8 mouse cellular contexts compared by ENCODE assay signal in genomic region chr1:164316697-164317096, GRCm38 (mm10). TPM values are rescaled to one million over a fixed set of nuclear protein-coding genes. Genes with fewer than 3 reads are reported as not detected.
A peak's percentile ranks its signal among the peaks of the same experiment; 100 is the strongest.
DNase-seq lines count a peak whose midpoint lies in the region; ATAC-seq and TF ChIP-seq lines count a peak whose summit lies in the region.

No protein-coding gene starts in this region.

- intact Hi-C loops in heart, adult 2 months (cut with DNase I) = loop anchor here (1.0 to 5.0 kb wide), 2 partner anchors 586 to 804 kb away; no protein-coding TSS in a partner anchor
- intact Hi-C loops in heart, postnatal 10 days (cut with DNase I) = loop anchor here (1.0 to 2.0 kb wide), 2 partner anchors 588 to 804 kb away; no protein-coding TSS in a partner anchor

- TF ChIP-seq EP300 in heart, adult 2 months (IDR thresholded peaks at IDR 0.05; ENCODE audit: insufficient read depth, low read depth, low read length) = no peak

- no peak overlapping the region for H3K4me2 ChIP-seq in heart, embryonic 11.5 days
- no peak overlapping the region for H3K4me2 ChIP-seq in midbrain, embryonic 11.5 days

- no peak for TF ChIP-seq POLR2A in heart, adult 2 months (IDR thresholded peaks at IDR 0.05; ENCODE audit: insufficient read depth, low read depth, low read length)

- DNase-seq in heart, adult 2 months = peak; percentile 56 to 73
- DNase-seq in adrenal gland, postnatal 14 days = peak; percentile 82
- DNase-seq in embryo, embryonic 9.5 days (ENCODE audit: extremely low spot score) = peak; percentile 71
- DNase-seq in heart, postnatal 10 days = peak; percentile 69 to 88
- peak; percentile 79 to 81 for DNase-seq in layer of hippocampus, postnatal 36 days
- DNase-seq in midbrain, embryonic 11.5 days (ENCODE audit: low spot score, missing footprints) = peak; percentile 98
- peak; percentile 57 for DNase-seq in spleen, adult 12 weeks (ENCODE audit: low spot score)

- no peaks in the 10 kb centered on the region for H3K79me2 ChIP-seq in heart, adult 2 months (replicated peaks; ENCODE audit: control insufficient read depth, insufficient read depth, low read length)

- WGBS in heart, adult 2 months = 23% methylated on average over 3 of the region's 3 CpGs
- 29% methylated on average over 3 of the region's 3 CpGs for WGBS in heart, embryonic 11.5 days (ENCODE audit: insufficient replicate concordance)
- WGBS in midbrain, embryonic 11.5 days = 33% methylated on average over 3 of the region's 3 CpGs

- no peak overlapping the region for H3K27ac ChIP-seq in heart, adult 2 months
- no peak overlapping the region for H3K27ac ChIP-seq in heart, embryonic 11.5 days (ENCODE audit: low read depth, low read length)
- H3K27ac ChIP-seq in midbrain, embryonic 11.5 days (ENCODE audit: low read depth, low read length) = no peak overlapping the region

- no peak for ATAC-seq in heart, embryonic 11.5 days (replicated peaks; ENCODE audit: insufficient number of reproducible peaks, low FRiP score, low TSS enrichment)
- peak; percentile 70 for ATAC-seq in midbrain, embryonic 11.5 days (ENCODE audit: low FRiP score)

- no peak overlapping the region for H3K4me3 ChIP-seq in heart, adult 2 months
- no peak overlapping the region for H3K4me3 ChIP-seq in heart, embryonic 11.5 days (ENCODE audit: low read depth, low read length)
- H3K4me3 ChIP-seq in midbrain, embryonic 11.5 days (ENCODE audit: low read depth, low read length) = no peak overlapping the region

- H3K4me1 ChIP-seq in heart, adult 2 months (ENCODE audit: control insufficient read depth, insufficient read depth, low read length) = peaks cover 1% of the 10 kb centered on the region; the same call in 1 of the 2 replicates
- H3K4me1 ChIP-seq in heart, embryonic 11.5 days (ENCODE audit: control insufficient read depth, insufficient read depth, low read length) = peaks cover 18% of the 10 kb centered on the region
- no peaks in the 10 kb centered on the region; the same call in 1 of the 2 replicates for H3K4me1 ChIP-seq in midbrain, embryonic 11.5 days (ENCODE audit: control insufficient read depth, insufficient read depth, low read length)

- no peaks in the 10 kb centered on the region for H3K36me3 ChIP-seq in heart, adult 2 months (ENCODE audit: control insufficient read depth, insufficient read depth, low read length)
- H3K36me3 ChIP-seq in heart, embryonic 11.5 days (ENCODE audit: control insufficient read depth, insufficient read depth, low read length) = 0 out of 2 replicates have a peak, but pooled peaks cover 2% of the 10 kb centered on the region
- H3K36me3 ChIP-seq in midbrain, embryonic 11.5 days (ENCODE audit: control insufficient read depth, insufficient read depth, low read length) = no peaks in the 10 kb centered on the region

- no peaks in the 10 kb centered on the region for H3K27me3 ChIP-seq in heart, adult 2 months (ENCODE audit: control insufficient read depth, insufficient read depth, low read length)
- H3K27me3 ChIP-seq in heart, embryonic 11.5 days (ENCODE audit: control insufficient read depth, insufficient read depth, low read length) = no peaks in the 10 kb centered on the region
- H3K27me3 ChIP-seq in midbrain, embryonic 11.5 days (ENCODE audit: control insufficient read depth, insufficient read depth, low read length) = no peaks in the 10 kb centered on the region; the same call in 1 of the 2 replicates

- H3K9me3 ChIP-seq in heart, embryonic 11.5 days (replicated peaks; ENCODE audit: control insufficient read depth, low read length) = no peaks in the 10 kb centered on the region
- H3K9me3 ChIP-seq in midbrain, embryonic 11.5 days (ENCODE audit: control insufficient read depth, low read length) = no peaks in the 10 kb centered on the region

- peak; percentile 94 for TF ChIP-seq CTCF in heart, adult 2 months (IDR thresholded peaks at IDR 0.05)

- no peak overlapping the region for H3K9ac ChIP-seq in heart, adult 2 months (ENCODE audit: low read depth, low read length)
- H3K9ac ChIP-seq in heart, embryonic 11.5 days (ENCODE audit: low read depth, low read length) = no peak overlapping the region
- no peak overlapping the region for H3K9ac ChIP-seq in midbrain, embryonic 11.5 days (ENCODE audit: low read length)

RNA-seq across cellular contexts. Expression of gene Blzf1, which starts 9.4 kb away (rescaled TPM):
- total RNA-seq in heart, adult 2 months (2021) = 10 to 100 TPM; 23.1 to 23.6 TPM
- 4.7 and 10.2 TPM in 2 replicates for polyA plus RNA-seq in heart, adult 2 months (2012; rRNA removed)
- 25.8 and 30.1 TPM in 2 replicates for polyA plus RNA-seq in heart, embryonic 11.5 days (2014; fragmentation: Nextera tagmentation; extraction: Ambion mirVana)
- 24.6 and 25.0 TPM in 2 replicates for total RNA-seq in adrenal gland, postnatal 14 days (2021)
- 10 to 100 TPM; 26.0 to 27.9 TPM for total RNA-seq in heart, postnatal 10 days (2021)
- total RNA-seq in layer of hippocampus, postnatal 36 days (2021) = 10 to 100 TPM; 23.0 to 23.4 TPM
- polyA plus RNA-seq in midbrain, embryonic 11.5 days (2014; fragmentation: Nextera tagmentation; extraction: Ambion mirVana) = 25.3 and 26.8 TPM in 2 replicates

RNA-seq across cellular contexts. Expression of gene Nme7, which starts 12.8 kb away (rescaled TPM):
- total RNA-seq in heart, adult 2 months (2021) = 1 to 10 TPM; 3.6 to 3.7 TPM
- polyA plus RNA-seq in heart, adult 2 months (2012; rRNA removed) = 2.1 and 3.0 TPM in 2 replicates
- polyA plus RNA-seq in heart, embryonic 11.5 days (2014; fragmentation: Nextera tagmentation; extraction: Ambion mirVana) = 22.0 and 22.2 TPM in 2 replicates
- total RNA-seq in adrenal gland, postnatal 14 days (2021) = 15.5 TPM in 2 replicates
- total RNA-seq in heart, postnatal 10 days (2021) = 1 to 10 TPM; 5.8 to 6.2 TPM
- total RNA-seq in layer of hippocampus, postnatal 36 days (2021) = 10 to 100 TPM; 24.6 to 26.1 TPM
- 29.9 and 30.0 TPM in 2 replicates for polyA plus RNA-seq in midbrain, embryonic 11.5 days (2014; fragmentation: Nextera tagmentation; extraction: Ambion mirVana)

RNA-seq across cellular contexts. Expression of gene Ccdc181, which starts 41.3 kb away (rescaled TPM):
- total RNA-seq in heart, adult 2 months (2021) = 1 to 10 TPM; 8.6 to 9.2 TPM
- 2.7 TPM in 2 replicates for polyA plus RNA-seq in heart, adult 2 months (2012; rRNA removed)
- 8.4 and 9.9 TPM in 2 replicates for polyA plus RNA-seq in heart, embryonic 11.5 days (2014; fragmentation: Nextera tagmentation; extraction: Ambion mirVana)
- 8.2 and 9.8 TPM in 2 replicates for total RNA-seq in adrenal gland, postnatal 14 days (2021)
- 1 to 10 TPM; 7.0 to 7.7 TPM for total RNA-seq in heart, postnatal 10 days (2021)
- total RNA-seq in layer of hippocampus, postnatal 36 days (2021) = 10 to 100 TPM; 21.1 to 21.8 TPM
- polyA plus RNA-seq in midbrain, embryonic 11.5 days (2014; fragmentation: Nextera tagmentation; extraction: Ambion mirVana) = 16.4 and 18.2 TPM in 2 replicates
